Mouse (Mus musculus) T-helper 2 cell (primary cell): ENCODE results near the gene Ufsp2.

Experiments
- in situ Hi-C: fragments of 300-600 bp; cut with MboI, MseI; formaldehyde crosslinking; loops from one replicate; pipeline ENCODE4 v1.15.1; 2025; ENCODE audit warnings: high pct_unique_total_duplicates

Ufsp2 gene

DNA sequence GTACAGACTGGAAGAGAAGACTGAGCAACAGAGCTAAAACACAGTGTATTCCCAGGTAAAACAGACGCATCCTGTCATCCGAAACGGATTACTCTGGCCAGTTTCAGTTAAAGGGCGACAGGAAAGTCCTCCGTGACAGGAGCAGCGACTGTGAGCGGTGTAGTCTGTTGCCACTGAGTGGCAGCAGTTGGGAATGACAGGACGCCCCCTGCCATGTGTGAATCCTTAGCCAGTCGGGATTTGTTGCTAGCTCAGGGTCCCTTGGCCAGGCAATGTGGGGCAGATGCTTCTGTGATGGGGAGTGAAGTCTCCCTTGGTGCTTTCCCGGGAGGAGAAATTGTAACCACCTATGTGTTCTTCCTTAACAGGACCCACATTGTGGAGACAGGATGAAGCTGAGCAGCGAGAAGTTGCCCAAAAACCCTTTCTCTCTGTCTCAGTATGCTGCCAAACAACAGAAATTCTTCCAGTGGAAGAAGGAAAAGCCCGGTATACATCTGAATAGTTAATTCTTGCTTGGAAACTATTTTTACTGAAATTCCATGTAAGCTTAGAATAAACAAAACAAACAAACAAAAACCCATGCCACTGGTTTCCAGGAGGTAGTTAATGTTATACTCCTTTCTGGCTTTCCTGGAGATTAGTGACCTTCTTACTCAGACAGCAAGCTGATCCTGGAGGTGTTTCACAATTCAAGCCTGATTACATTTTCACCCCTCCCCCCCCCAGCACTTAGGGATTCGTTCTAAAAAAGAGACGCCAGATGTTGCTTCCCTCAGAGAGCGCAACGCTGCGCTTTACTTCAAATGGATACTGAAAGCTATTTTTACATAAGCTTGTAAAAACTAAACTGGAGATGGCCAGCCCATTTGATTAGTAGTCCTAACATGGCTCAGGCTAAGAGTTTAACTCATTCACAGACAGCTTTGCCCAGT lies 35.7 kb downstream of the Ufsp2 start:
- in situ Hi-C loops, result no loop called here

DNA sequence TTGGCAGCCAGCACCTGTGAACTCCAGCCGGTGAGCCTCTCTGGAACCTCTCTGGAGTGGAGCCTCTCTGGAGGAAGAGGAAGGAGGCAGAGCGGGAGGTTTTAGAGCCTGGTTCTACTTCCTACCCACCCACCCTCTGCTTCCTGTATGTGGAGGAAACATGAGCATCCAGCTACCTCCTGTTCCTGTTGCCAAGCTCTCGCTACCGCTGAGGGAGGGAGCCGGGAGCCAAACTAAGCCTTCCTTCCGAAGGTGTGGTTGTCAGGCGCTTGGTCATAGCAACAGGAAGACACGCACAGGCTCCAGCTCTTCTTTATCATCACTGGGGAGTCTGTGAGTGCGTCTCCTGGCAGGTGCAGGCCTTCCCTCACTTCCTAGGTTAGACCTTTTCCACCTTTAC lies 46.9 kb downstream of the Ufsp2 start:
- in situ Hi-C loops, result no loop called here

DNA sequence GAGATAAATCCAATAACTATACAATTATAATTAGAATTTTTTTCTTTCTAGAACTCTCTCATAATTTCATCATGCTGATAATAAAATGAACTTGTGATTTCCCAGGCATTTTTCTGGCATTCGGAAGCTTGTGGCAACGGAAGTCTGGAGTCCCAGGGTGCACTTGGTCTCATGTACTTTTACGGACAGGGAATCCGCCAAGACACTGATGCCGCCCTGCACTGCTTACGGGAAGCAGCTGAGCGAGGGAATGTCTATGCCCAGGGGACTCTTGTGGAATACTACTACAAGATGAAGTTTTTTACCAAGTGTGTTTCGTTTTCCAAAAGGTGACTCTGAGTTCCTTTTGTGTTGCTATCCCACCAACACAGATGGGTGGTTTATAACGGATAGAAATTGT lies 47.4 kb downstream of the Ufsp2 start:
- in situ Hi-C loops, result no loop called here

DNA sequence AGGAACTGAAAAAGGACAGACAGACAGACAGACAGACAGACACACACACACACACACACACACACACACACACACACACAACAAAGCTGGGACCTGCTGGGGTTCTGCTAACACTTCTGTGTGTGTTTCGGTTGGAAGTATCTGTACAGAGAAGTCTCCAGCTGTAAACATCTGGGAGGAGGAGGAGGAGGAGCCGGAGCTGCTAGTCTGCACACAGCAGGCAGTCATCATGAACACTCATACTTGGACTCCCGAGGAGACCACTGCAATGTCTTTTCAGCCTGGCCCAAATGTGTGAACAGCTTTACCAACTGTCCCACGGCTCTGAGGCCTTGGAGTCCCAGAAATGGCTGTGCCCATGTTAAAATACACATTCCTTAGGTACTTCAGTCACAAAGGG lies 49.1 kb downstream of the Ufsp2 start:
- in situ Hi-C loops, result no loop called here

DNA sequence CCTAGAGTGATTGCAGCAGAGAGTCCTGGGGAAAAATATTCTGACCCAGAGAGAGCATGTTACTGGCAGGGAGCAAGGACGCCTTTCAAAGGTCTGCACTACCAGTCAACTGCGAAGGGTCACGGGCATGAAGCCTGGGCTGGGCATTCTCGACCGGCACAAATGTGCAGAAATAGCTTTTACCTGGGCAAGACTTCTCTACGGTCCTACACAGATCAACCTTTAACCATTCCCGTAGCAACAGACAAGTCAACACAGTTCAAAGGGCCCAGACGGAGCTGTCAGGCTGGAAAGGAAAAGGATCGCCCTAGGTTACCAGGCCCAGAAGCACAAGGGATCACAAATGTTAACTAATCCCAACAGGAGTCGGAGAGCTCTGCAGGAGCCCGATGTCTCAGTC lies 60.9 kb downstream of the Ufsp2 start:
- in situ Hi-C loops, result no loop called here

DNA sequence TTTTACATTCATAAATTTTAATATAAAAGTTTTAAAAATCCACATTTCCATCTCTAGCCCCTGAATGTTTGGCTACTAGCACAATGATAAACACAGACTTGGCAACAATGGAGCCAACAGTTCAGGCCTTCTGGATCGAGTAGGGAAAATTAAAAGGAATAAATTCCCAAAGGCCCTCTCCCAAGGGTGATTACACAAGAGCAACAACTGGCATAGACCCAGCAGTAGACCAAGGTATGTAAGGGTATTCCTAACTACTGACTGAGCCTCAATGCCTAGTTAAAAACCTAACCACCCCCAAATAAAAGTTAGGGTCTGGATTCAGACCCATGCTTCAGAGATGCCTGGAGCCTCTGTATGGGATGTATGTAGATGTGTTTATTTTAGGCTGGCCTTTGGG lies 64.3 kb downstream of the Ufsp2 start:
- in situ Hi-C loops, result no loop called here

DNA sequence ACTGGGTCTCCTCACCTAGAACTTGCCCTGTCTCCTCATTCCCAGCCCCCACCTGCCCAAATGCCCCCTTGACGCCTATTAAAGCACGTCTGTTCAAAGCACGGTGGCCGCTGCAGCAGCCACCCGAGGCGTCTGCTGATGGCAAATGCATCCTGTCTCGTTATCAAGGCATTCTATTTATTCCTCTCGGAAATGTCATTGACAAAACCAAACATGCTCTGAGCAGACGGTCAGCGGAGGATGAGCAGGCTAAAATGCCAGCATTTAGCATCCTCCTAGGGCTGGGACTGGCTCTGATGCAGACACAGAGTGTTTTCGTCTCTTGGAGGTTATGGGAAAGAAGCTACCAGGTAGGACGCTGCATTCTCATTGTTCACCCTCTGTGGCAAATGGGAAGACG lies 64.9 kb downstream of the Ufsp2 start:
- in situ Hi-C loops, result no loop called here
